Mouse (Mus musculus) lung, embryonic 16.5 days (tissue): ENCODE measurements around the gene Vstm4. TPM values are rescaled to one million over a fixed set of nuclear protein-coding genes. Genes with fewer than 3 reads are reported as not detected.

Experiments
- ATAC-seq: fragments of 200-750 bp; cut with Nextera tagmentation; 2 replicates; pipeline ENCODE4 v1.8.0; 2017; ENCODE audit warnings: low read depth, mild to moderate bottlenecking, moderate library complexity
- H3K27ac ChIP-seq: fragments of 300-500 bp; sonication (generic); 2 replicates; pipeline ENCODE4 v1.5.1; 2014; ENCODE audit warnings: mild to moderate bottlenecking, control low read depth, low read length
- H3K27me3 ChIP-seq: fragments of 300-500 bp; sonication (generic); 2 replicates; pipeline ENCODE4 v1.6.1; 2014; ENCODE audit warnings: low read depth, low read length, mixed read lengths; ENCODE audit not compliant: control insufficient read depth, insufficient read depth
- H3K36me3 ChIP-seq: fragments of 300-500 bp; sonication (generic); 2 replicates; pipeline ENCODE4 v1.6.1; 2014; ENCODE audit warnings: low read length; ENCODE audit not compliant: control insufficient read depth, insufficient read depth
- H3K4me1 ChIP-seq: fragments of 300-500 bp; sonication (generic); replicated peaks from 2 replicates; pipeline ENCODE4 v1.6.1; 2014; ENCODE audit warnings: low read length, mixed read lengths; ENCODE audit not compliant: control insufficient read depth, insufficient read depth
- H3K4me2 ChIP-seq: fragments of 300-500 bp; sonication (generic); 2 replicates; pipeline ENCODE4 v1.6.1; 2014; ENCODE audit warnings: low read depth, low read length, control low read depth
- H3K4me3 ChIP-seq: fragments of 300-500 bp; sonication (generic); 2 replicates; pipeline ENCODE4 v1.5.1; 2014; ENCODE audit warnings: mild to moderate bottlenecking, low read length, control low read depth
- H3K9ac ChIP-seq: fragments of 300-500 bp; sonication (generic); 2 replicates; pipeline ENCODE4 v1.6.1; 2014; ENCODE audit warnings: low read length, control low read depth
- H3K9me3 ChIP-seq: fragments of 300-500 bp; sonication (generic); 2 replicates; pipeline ENCODE4 v1.6.1; 2016; ENCODE audit warnings: low read length; ENCODE audit not compliant: control insufficient read depth
- WGBS: fragments of 180-500 bp; shearing (Covaris S2); extraction: QIAGEN DNeasy Blood & Tissue Kit; methylation state at CpG from one replicate; pipeline ENCODE4 v1.1.7; 2014; 5-methylcytosine and 5-hydroxymethylcytosine counted together
- polyA plus RNA-seq: library from polyadenylated mRNA; unstranded; fragments of >200 nt; fragmentation: Nextera tagmentation; extraction: Ambion mirVana; gene quantifications from 2 replicates; pipeline ENCODE4 v1.2.1, GENCODE M21; 2015

The Vstm4 gene
- polyA plus RNA-seq, 1 experiment from 2014 or later: 67.3 TPM

DNA sequence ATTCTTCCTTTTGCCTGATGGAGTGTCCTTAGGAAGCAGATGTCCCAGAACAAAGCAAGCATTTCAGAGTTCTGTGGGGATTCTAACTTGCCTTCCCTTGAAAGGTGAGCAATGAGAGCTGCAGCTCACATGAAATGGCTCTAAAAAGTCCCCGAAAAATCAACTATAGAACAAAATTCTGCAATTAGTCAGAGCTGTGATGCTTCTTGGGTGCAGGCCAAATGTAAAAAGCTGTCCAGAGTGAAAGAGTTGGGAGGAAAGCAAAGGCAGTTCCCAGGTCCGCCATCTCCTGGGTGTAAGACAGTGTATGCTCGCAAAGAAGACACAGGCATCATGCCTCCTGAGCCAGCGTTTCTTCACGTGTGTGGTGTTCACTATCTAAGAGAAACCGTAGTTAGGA is 52.6 kb downstream of the Vstm4 start:
- H3K9me3 ChIP-seq: no peaks in the 10 kb centered on the region
- H3K4me1 ChIP-seq: no peaks in the 10 kb centered on the region
- no peak for ATAC-seq
- no peak overlapping the region for H3K9ac ChIP-seq
- no peak overlapping the region for H3K27ac ChIP-seq
- H3K36me3 ChIP-seq: no peaks in the 10 kb centered on the region
- no peak overlapping the region for H3K4me3 ChIP-seq
- H3K27me3 ChIP-seq: no peaks in the 10 kb centered on the region
- 79% methylated on average over 6 of the region's 6 CpGs for WGBS
- H3K4me2 ChIP-seq: no peak overlapping the region

DNA sequence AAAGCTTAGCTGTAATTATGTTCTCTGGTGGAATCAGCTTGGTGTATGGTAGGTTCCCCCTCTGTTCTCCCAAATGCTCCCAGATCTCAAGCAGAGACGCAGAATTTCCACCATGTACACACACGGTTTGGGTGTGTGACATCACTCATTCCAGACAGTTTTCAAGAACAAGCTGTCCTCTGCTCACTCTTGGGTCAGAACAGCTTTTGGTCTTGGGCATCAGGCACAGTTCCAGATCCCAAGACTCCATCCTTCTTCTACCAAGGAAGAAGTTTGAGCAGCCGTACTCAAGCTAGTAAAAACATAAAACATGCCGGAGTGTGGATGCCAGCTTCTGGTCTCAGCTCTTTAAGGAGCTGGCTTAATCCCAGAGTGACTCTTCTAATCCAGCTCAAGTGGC is 54.6 kb downstream of the Vstm4 start:
- H3K4me1 ChIP-seq: peaks cover 7% of the 10 kb centered on the region; the same call in 1 of the 2 replicates
- H3K27ac ChIP-seq: no peak overlapping the region
- H3K4me2 ChIP-seq: no peak overlapping the region
- H3K4me3 ChIP-seq: no peak overlapping the region
- no peak for ATAC-seq
- H3K36me3 ChIP-seq: no peaks in the 10 kb centered on the region
- H3K9ac ChIP-seq: no peak overlapping the region
- WGBS: 79% methylated on average over 4 of the region's 4 CpGs
- no peaks in the 10 kb centered on the region for H3K9me3 ChIP-seq
- no peaks in the 10 kb centered on the region for H3K27me3 ChIP-seq

DNA sequence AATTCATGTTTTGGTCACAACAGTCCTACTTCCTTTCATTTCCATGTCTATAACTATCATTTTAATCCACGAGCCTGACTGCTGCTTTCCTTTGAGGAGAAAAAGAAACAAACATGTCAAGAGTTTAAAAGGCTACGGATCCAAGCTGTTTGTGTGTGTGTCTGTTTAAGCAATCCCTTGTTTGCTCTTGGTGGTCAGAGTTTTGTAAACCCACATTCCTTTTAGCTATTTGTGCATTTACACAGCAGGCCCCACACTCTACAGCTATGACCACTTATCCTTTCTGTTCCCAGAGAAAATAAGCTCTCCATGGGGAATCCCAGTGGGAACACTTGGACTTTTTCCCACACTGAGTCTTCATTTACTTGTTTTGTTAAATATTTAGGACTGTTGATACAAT is 58.8 kb downstream of the Vstm4 start:
- Histone ChIP-seq H3K27ac (peak overlapping the region; percentile 75), H3K36me3 (no peaks in the 10 kb centered on the region), H3K4me2 (no peak overlapping the region), H3K27me3 (no peaks in the 10 kb centered on the region), H3K9me3 (no peaks in the 10 kb centered on the region), H3K9ac (no peak overlapping the region), H3K4me3 (no peak overlapping the region), H3K4me1 (peaks cover 9% of the 10 kb centered on the region; the same call in 1 of the 2 replicates)
- peak; percentile 92 for ATAC-seq
- WGBS: 7% methylated on average over 2 of the region's 2 CpGs

DNA sequence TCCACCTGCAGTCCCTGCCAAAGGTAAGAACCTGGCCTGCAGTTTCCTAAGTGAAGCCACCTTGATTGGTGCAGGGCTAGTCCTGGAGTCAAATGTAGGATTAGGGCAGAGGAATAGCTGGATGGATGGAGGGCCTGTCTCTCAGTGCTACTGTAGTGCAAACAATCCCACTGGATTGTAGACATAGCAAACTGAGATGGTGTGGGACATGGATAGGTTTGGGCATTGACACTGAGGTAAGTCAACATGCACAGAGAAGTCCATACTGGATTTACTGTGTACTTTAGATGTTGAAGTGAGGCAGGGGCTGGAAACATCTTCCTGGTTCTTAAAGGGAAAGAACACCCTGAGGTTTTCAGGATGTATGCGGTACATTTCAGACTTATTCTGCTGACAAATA is 61.4 kb downstream of the Vstm4 start:
- Histone ChIP-seq H3K4me3 (no peak overlapping the region), H3K4me2 (no peak overlapping the region), H3K4me1 (peaks cover 9% of the 10 kb centered on the region; the same call in 1 of the 2 replicates), H3K9me3 (no peaks in the 10 kb centered on the region), H3K36me3 (no peaks in the 10 kb centered on the region), H3K27ac (no peak overlapping the region), H3K27me3 (no peaks in the 10 kb centered on the region), H3K9ac (no peak overlapping the region)
- no peak for ATAC-seq
- 91% methylated on average over 1 of the region's 1 CpGs for WGBS

DNA sequence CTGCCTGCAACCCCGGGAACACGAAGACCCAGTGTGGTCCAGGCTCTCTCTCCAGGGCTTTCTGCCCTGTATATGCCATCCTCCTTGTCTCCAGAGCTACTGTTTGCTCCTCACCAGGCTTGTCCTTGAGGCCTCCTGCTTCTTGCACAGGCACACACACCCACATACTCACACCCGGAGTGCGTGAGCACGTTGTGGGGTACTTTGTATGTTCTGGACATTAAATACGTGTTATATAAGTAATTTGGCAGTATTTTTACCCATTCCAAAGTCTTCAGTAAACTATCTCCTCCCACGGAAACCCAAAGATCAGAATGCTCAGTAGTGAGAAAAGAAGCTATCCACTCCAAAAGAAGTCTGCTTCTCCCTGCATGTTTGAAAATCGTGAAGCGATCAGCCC is 67.3 kb downstream of the Vstm4 start:
- ATAC-seq: no peak
- H3K9me3 ChIP-seq: no peaks in the 10 kb centered on the region
- H3K27ac ChIP-seq: no peak overlapping the region
- WGBS: 52% methylated on average over 9 of the region's 9 CpGs
- H3K4me2 ChIP-seq: no peak overlapping the region
- H3K9ac ChIP-seq: no peak overlapping the region
- H3K36me3 ChIP-seq: no peaks in the 10 kb centered on the region
- H3K4me3 ChIP-seq: no peak overlapping the region
- H3K4me1 ChIP-seq: no peaks in the 10 kb centered on the region; the same call in 1 of the 2 replicates
- no peaks in the 10 kb centered on the region for H3K27me3 ChIP-seq

DNA sequence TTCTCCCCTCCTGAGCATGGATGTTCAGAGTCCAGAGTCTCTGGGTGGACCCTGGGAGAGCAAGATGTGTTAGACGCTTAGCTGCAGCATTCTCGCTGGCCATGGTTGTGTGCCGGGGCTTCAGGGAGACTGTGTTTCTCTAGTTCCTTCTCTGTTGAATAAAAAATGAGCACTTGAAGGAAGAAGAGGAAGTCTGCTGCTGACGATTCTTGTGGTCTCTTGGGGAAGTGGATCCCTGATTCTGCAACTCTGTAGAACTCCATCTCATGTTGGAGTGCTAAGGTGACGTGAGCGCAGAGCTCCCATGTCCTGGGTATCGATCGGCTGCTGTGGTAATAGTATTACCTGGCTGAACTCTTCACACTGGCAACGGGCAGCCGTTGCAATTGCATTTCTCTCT is 75.2 kb downstream of the Vstm4 start:
- Histone ChIP-seq H3K27ac (no peak overlapping the region), H3K4me1 (no peaks in the 10 kb centered on the region), H3K27me3 (no peaks in the 10 kb centered on the region), H3K9ac (no peak overlapping the region), H3K4me3 (no peak overlapping the region), H3K9me3 (no peaks in the 10 kb centered on the region), H3K36me3 (no peaks in the 10 kb centered on the region), H3K4me2 (no peak overlapping the region)
- 79% methylated on average over 10 of the region's 10 CpGs for WGBS
- no peak for ATAC-seq

DNA sequence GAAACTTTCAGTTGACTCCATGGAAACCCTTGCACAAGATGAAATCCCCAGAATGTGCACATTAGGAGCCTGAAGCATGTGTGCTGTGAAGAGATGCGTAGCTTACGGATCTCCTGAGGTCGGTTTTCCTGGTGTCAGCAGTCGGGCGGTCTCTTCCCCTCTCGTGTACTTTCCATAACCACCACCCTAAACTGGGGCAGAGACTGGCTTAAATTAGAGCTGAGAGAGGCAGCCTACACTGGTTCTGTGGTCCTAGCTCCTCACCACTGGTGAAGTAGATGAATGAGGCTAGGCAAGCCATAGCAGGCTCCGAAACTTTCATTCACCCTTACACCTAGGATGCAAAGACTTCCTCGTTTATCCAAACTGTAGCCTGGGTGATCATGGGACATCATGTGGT is 75.7 kb downstream of the Vstm4 start:
- no peak for ATAC-seq
- H3K27me3 ChIP-seq: no peaks in the 10 kb centered on the region
- no peak overlapping the region for H3K27ac ChIP-seq
- no peak overlapping the region for H3K4me2 ChIP-seq
- H3K9me3 ChIP-seq: no peaks in the 10 kb centered on the region
- H3K4me3 ChIP-seq: no peak overlapping the region
- 79% methylated on average over 8 of the region's 8 CpGs for WGBS
- no peaks in the 10 kb centered on the region for H3K36me3 ChIP-seq
- H3K4me1 ChIP-seq: no peaks in the 10 kb centered on the region
- no peak overlapping the region for H3K9ac ChIP-seq

DNA sequence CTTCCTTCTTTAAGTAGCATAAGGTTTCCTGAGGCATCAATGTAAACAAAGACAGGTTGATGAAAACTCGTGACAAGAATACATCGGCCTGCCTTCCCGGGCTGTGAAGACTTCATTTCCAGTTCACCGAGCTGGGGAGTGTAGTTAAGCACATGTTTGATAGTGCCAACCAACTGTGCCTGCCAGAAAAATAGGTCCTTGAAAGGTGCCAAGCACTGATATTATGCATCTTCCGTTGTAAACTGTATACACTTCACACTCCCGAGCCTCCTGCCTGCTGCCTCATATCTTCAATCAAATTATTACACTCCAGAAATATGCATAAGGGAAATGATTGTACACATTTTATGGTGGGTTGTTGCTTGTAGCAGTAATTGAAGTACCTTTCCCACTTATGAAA is 77.5 kb downstream of the Vstm4 start:
- Histone ChIP-seq H3K27ac (no peak overlapping the region), H3K9me3 (no peaks in the 10 kb centered on the region), H3K4me2 (no peak overlapping the region), H3K36me3 (0 out of 2 replicates have a peak, but pooled peaks cover 3% of the 10 kb centered on the region), H3K9ac (no peak overlapping the region), H3K27me3 (no peaks in the 10 kb centered on the region), H3K4me1 (no peaks in the 10 kb centered on the region), H3K4me3 (no peak overlapping the region)
- no peak for ATAC-seq
- 58% methylated on average over 6 of the region's 6 CpGs for WGBS

DNA sequence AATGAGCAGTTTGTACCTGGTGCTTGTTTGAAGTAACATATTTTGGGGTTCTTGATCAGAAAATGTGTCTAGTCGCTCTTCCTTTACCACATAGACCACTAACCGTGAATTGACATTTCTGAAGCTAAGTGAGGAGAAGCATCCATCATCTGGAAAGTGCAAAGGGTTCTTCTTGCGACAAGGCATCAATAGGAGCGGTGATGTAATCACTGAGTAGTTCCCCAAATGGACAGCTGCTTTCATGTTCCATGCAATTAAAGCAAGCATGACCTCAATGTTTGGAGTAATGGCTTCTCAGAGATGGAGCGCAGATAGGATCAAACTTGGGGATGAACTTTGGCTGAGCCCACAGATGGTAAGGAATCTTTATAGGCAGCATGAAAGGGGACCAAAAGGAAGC is 82.7 kb downstream of the Vstm4 start:
- no peaks in the 10 kb centered on the region for H3K4me1 ChIP-seq
- H3K9ac ChIP-seq: no peak overlapping the region
- no peaks in the 10 kb centered on the region for H3K27me3 ChIP-seq
- no peak overlapping the region for H3K4me3 ChIP-seq
- no peak for ATAC-seq
- no peak overlapping the region for H3K27ac ChIP-seq
- no peaks in the 10 kb centered on the region for H3K9me3 ChIP-seq
- 0 out of 2 replicates have a peak, but pooled peaks cover 3% of the 10 kb centered on the region for H3K36me3 ChIP-seq
- no peak overlapping the region for H3K4me2 ChIP-seq
- WGBS: 72% methylated on average over 5 of the region's 5 CpGs

DNA sequence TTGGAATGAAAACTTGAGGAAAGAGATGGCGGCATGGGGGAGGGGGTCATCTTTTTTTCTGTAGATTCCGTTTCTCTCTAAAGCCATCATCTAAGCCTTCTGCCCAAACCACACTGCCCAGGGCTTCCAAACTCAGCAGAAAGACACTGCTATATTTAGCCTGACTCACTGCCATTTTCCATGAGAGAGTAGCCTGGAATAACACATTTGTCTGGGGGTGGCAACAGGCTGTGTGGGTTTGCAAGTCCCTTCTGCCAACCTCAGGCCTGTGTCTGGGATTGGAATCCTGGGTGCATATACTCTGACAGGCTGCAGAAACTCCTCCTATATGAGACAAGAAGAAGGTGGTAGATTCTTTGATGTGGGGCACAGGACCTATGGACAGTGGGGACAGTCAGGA is 91.0 kb downstream of the Vstm4 start:
- no peaks in the 10 kb centered on the region for H3K9me3 ChIP-seq
- no peak overlapping the region for H3K9ac ChIP-seq
- H3K4me1 ChIP-seq: peaks cover 9% of the 10 kb centered on the region; the same call in 1 of the 2 replicates
- no peak overlapping the region for H3K27ac ChIP-seq
- H3K4me3 ChIP-seq: no peak overlapping the region
- no peak for ATAC-seq
- H3K4me2 ChIP-seq: no peak overlapping the region
- no peaks in the 10 kb centered on the region for H3K27me3 ChIP-seq
- WGBS: 84% methylated on average over 2 of the region's 2 CpGs
- H3K36me3 ChIP-seq: no peaks in the 10 kb centered on the region
